Mouse (Mus musculus) skeletal muscle tissue, adult 2 months (tissue): ENCODE measurements around the gene Dock4.

Source experiments
- DNase-seq: peaks from one replicate; pipeline ENCODE4 v3.0.0-alpha.2; 2012; ENCODE audit warnings: low read depth, low spot score

The Dock4 gene

DNA sequence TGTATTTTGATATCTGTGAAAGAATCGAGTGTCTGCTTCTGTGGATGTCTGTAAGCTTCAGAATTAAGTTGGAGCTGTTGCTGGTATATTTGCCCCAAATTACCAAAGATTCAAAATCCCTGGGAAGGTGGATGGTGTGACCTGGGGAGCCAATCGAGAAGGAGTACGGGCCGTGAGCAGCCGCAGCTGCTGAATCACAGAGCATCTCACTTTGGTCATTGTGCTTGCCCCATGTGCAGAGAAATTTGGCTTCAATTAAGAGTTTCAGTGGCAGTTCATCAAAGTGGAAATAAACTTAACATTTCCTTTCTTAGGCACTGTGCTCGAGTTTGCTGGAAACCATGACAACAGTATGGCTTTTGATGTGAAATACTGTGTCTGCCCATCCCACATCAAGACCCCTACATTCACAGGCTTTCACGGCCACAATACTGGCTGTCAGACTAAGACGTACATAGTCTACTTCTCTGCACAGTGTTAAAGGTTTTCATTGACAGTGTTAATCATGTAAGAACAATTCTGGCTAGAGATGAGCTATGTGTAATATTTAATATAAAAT is 321.6 kb downstream of the Dock4 start:
- no peak for DNase-seq

DNA sequence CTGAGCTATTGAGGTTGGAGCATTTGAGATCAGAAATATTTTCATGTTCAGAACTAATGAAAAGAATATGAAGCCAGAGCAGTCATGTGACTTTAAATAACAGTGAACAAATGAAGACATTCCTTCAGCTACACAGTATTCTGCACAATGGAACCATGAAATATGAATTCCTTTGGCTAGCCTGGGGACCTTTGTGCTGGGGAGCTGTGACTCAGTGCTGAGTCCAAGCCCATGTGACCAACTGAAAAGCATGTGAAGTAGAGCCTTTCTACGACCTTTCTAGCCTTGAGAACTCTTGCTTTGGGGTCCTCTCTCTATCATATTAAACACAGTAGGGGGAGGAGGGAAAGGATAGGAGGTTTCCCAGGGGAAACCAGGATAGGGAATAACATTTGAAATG is 327.3 kb downstream of the Dock4 start:
- DNase-seq, result no peak

DNA sequence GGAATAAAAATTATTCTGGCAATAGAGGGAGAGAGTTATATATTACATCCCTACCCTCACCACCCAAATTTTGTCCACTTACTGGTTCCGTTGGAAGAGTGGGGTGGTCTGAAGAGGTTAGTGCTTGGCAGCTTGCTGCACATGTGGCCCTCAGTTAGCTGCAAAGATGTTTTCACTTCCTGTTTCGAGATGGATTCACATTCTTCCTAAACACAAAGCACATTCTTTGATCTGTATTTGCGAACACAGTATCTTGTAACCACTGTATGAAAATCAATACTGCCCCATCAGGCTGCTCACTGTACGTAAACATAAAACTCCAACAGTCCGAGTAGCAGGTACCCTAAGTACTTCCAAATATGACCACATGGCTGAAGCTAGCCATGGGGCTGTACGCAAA is 335.8 kb downstream of the Dock4 start:
- no peak for DNase-seq

DNA sequence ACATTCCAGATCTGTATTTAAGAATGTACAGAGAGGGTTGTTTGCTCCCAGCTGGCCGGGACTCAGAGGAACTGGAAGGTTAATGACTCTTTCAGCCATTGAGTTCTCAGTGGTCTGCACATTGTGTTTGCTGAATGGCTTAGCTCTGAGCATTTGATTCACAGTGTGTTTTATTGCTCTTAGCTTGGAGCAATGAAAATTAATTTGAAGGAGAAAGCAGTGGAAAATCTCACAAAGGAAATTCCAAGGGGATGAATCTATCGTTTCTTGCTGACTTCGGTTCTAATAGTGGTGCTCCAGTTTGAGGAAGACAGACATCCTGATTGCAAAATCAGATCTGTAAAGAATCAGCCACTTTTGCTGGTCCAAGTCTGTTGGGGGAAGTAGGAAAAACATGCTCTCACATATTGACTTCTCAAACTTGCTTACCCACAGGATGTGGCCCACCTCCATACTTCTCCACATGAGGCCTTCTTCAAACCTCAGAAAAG is 342.9 kb downstream of the Dock4 start:
- DNase-seq, result peak; percentile 55

DNA sequence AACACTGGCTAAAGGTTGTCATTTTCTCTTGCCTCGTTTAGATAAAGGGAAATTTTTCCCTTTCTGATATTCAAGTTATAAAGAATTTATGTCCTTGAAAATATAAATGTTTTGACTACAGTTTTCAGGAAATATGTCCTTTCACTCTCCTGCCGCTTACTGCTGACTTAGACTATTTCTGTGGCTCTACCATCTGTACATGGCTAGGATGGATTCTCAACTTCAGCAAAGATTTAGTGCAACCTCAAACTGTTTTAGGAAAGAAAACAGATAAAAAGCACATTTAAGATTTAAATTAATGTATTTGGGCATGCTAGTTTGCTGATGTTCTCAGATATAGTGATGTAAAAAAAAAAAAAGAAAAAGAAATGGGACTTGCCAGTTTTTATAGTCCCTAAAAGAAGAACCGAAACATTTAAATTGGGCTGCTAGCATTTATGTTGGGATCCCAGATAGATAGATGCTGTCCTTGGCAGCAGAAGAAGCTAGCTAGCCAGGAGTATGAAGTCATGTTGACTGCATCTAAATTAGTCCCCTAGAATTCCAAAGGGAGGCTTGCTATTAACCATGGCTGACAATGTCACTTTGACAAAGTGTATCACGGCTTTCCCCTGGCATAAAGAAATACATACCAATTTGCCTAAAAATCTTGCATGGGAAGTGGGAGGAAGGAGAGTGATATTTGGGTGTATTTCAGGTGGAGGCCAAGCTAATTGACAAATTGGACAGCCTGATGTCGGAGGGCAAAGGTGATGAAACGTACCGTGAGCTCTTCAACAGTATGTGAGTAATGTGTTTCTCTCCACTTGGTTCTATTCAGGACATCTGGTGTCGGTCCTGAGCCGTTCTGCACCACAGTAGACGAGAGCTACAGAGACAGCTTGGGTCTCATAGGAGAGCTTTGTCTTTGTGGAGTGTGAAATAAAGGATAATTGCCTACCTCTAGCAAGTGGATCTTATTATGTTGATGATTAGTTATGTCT is 343.9 kb downstream of the Dock4 start:
- no peak for DNase-seq

DNA sequence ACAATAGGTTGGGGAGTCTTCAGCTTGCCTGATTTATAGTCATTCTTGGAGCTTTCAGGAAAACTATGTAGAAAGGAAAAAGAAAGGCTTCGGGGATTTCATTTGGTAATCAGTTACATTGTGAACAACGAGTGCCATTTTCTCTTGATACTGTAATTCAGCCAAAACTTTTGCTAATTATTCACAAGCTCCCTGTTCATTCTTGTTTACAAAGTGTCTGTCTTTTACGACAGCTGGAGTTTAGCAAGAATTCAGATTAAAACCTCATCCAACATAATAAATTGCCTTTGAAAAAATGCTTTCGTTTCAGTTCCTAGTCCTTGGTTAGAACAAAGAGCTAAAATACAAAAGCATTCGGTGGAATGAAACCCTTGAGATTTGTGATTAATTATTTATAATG is 345.5 kb downstream of the Dock4 start:
- no peak for DNase-seq

DNA sequence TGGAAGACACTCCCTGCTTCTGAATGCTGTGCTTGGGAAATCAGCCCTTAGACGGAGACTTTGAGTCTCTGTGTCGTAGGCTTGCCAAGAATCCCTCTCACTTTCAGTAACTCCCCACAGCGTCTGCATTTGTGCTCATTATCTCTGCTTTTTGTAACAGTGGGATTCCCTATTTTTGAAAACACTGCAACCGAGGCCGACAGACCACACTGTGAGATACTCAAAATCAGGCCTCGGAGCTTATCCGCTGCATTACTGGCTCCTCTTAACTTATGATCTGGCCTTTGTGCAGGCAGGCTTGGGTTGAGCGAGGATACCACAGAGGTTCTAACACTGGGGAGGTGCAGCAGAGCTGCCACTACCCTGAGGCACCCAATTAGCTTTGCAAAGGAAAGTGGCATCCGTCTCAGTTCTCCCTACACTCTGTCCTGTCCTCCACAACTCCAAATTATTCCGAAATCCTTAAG is 346.5 kb downstream of the Dock4 start:
- DNase-seq, result no peak

DNA sequence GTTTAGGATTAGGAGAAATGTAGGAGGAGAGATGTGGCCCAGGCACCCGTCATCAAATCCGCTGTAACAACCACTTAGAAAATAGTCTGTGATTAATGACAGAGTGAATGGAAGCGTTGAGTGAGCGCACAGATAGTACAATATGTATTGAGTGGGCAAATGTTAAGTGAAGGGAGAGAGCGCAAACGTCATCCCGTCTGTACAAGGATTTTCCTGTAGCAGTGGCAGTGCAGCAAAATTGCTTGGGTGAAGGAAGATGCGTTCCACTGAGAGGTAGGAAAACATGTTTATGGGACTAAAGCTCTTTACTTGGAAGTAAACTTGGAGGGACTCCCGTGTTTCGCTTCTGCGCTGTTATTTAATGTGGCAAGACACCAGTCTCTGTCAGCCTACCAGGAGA is 348.3 kb downstream of the Dock4 start:
- DNase-seq, result no peak

DNA sequence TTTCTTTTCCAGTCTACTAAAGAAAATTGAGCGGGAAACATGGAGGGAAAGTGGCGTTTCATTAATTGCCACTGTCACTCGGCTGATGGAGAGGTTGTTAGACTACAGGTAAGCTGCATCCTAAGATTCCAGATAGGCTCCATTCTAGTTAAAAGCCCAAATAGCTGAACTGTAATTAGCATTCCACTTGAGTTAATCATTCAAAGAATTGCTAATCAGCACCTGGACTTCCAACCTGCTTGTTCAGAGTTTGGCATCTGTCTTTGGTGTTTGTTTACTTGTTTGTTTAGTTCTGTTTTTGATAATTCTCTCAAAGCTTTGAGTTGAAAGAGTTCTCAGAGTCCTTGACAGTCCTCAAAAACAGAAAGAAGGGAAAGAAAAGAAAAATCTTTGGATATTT is 349.0 kb downstream of the Dock4 start:
- DNase-seq, result no peak

DNA sequence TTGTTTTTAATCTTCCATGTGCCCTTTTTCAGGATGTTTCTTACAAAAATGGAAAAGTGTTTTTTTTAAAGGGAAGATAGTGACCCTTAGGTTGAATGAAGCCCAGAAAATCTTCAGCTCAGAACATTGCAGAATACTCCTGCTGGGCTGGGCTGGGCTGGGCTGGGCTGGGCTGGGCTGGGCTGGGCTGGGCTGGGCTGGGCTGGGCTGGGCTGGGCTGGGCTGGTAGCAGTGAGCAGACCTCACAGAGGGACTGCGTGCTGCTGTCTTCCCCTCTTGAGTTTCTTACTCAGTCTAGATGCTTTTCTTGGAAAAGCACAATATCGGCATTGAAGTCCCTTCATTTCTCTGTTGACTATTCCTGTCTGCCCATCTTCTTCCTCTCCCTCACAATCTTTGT is 350.0 kb downstream of the Dock4 start:
- no peak for DNase-seq

DNA sequence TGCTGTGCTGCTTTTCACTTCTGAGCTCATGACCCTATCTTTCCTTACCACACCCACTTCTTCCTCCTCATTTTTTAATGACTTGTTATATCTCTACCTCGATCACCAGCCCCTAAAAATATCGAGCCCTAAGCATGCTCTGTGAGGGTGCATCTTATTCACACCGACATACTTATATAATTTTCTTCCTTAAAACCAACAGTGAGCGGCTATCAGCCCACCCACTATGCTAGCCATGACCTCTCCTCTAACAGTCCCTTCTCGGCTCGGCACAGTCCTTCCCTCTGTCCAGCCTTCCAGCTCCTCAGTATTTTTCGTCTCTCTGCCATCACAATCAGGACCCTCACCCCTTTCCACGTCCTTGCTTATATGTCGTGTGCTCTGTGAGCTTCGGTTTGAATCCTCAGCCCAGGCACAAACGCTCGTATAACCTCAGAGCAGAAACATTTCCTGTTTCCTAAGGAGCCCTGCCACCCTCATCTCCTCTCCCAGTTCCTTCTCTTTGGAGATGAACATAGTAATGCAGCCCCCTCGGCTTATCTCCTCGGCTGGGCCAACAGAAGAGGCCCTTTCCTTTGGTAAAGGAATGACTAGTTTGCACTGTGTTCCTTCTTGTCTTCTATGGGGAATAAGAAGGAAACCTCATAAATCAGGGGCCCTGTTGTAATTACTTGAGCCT is 351.2 kb downstream of the Dock4 start:
- no peak for DNase-seq

DNA sequence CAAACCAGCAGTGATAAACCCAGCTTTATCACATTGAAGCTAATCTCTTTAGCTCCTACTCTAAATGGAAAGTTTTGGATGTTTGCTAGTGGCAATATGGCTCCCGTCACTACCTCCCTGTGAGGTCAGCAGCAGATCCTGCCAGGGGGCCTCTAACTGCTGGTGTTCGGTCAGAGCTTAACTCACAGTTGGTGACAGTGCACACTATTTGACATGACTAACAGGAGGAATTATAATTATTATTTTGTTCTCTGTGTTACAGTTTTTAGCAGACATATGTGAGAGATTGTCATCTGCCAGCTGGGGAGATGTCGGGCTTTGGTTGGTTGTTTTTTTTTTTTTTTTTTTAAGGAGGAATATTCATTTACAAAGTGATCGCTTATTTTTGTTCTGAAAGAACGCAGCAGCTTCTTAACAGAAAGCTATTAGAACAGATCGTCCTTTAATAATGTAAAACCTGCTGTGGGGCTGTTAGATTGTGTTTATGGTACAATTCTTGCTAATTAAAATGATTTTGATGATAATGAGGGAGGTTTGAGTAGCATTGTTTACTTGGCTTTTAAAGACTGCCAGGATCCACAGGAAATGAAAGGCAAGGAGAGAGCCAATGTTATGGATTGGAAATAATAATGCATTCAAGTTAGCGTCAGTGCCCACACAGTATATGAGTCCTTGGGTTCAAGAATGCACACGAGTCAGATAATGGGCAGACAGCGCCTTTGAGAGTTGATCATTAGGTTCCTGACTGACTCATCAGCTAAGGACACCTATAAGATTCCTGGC is 352.0 kb downstream of the Dock4 start:
- no peak for DNase-seq

DNA sequence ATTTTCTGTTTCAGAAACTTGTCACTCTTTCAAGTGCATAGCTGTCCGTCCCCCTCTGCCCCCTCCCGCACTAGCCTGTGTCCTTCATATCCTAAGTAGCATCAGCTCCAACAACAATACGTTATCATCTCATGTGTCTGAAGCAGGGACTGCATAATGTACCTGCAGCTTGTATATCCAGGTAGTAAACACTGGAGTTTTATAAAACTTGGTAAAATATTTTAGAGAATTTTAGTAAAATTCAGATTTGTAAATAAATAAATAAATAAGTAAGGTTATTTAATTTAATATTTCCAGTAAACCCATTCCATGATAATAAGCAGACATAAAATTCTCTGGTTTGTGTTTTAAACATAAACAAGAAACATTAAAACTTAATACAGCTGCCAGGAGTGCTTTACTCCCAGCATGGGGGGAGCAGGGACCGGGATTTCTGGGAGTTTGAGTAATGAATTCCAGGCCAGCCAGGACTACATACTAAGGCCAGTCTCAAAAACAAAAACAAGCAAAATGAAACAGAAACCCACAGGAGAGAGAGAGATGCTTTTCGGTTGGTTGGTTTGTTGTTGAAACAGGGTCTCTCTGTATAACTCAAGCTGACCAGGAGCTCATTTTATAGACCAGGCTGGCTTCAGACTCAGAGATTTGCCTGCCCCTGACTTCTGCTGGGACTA is 352.7 kb downstream of the Dock4 start:
- no peak for DNase-seq

DNA sequence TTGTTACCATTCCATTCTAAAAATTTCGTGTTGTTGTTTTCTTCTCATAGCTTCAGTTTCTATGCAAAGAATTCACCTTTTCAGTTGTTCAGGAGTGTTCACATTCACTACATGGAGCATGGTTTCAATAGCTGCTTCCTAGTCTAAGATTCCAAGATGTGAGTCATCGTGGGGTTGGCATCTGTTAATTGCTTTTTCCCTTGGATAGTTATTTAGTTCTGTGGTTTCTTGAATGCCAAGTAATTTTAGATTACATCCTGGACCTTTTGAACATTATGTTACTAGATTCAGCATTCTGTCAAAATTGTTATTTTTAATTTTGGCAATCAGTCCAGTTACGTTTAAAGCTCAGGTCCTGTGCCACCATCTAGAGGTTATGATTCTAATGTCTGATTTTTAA is 355.7 kb downstream of the Dock4 start:
- no peak for DNase-seq

DNA sequence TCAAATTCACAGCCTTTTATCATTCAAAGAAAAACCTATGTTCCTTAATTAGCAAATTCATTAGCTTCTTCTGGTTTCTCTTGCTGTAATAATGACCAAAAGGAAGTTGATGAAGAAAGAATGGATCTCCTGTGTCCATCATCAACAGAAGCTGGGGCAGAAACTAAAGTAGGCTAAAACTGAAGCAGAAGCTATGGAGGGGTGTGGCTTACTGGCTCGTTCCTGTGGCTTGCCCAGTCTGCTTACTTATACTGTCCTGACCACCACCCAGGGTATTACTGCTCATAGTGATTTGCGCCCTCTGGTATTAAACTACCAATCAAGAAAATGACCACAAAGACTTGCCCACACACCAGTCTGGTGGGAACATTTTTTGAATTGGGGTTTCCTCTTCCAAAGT is 359.5 kb downstream of the Dock4 start:
- DNase-seq, result no peak

DNA sequence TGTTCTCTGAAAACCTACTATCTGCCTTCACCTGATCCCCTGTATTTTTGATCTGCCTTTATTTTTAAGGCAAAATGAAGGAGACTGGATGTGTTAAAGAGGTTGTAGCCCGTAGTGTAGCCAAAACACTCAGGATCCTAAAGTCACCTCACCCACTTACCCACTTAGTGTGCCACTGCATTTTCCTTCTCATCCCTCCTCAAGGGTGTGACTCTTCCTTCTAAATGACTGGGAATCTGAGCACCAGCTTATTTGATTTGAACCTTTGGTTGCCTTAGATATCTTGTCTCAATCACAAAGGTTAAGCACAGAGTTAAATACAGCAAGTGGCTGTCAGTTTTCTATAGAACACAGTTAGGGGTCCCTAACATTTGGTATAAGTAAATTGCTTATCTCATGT is 362.2 kb downstream of the Dock4 start:
- no peak for DNase-seq

DNA sequence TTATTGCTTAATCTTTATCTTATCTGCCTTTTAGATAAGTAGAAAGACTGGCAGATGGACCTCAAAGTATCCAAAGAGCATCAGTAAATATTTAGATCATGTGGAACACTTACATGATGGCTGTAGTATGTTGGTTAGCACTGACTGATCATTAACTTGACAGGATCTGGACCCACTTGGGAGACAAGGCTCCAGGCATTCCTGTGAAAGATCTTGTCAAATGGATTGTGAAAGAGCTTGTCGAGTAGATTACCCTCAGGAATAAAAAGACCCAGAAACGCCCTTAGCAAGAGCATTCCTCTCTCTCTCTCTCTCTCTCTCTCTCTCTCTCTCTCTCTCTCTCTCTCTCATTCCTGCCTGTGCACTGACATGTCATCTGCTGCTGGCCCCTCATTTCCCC is 367.7 kb downstream of the Dock4 start:
- DNase-seq, result no peak

DNA sequence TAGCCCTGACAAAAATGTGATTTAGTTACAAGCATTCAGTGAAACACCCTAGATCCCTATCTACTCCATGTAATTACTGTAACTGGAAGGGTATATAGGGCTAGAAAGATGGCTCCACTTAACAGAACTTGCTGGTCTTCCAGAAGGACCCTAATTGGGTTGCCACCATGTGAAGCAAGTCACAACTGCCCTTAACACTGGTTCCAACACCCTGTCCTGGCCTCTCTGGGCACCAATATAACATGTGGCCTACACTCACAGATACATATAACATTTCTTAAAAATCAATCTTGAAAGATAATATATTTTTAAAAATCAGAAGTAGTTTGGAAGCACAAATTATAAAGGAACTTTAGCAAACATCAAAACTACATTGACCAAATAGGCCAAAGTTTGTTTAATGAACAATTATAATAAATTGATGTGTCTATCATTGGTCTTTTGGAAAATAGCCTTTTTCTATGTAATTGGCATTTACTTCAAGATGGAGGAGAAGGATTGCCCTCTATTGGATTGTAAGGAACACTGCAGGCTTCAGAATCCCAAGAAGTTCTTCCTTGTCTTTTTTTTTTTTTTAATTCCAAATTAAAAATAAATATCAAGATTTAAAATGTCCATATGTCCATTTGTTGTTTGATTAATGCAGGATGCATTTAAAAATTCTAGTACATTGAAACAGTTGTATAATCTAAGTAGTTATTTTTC is 369.1 kb downstream of the Dock4 start:
- DNase-seq, result no peak

DNA sequence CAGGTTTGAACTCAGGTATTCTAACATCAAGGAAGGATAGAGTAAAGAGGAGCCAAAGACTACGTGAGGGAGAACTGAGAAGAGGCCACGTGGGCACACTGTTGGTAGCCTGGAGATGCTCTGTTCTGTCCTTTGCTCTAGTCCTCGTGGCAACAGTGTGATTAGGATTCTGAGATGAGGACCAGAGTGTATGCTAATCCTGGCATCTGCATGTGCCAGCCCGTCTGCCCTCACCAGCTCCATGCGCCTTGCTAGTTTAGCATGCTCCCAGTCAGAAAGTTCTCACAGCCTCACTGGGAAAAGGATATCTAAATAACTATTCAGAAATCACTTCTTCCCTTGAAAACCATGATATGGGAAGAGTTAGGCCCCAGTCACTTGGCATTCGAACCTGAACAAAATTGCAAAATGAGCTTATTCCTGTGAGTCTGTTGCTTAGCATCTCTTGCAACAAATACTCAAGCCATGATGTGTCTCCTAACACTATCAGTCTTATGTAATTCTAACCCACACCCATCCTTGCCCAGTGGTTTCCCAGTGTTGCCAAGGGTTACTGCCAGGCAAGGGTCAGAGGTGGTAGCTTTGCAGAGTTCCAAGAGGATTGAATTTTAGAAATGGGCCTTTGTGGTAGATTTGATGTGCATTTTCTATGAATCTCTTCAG is 372.4 kb downstream of the Dock4 start:
- DNase-seq, result no peak

DNA sequence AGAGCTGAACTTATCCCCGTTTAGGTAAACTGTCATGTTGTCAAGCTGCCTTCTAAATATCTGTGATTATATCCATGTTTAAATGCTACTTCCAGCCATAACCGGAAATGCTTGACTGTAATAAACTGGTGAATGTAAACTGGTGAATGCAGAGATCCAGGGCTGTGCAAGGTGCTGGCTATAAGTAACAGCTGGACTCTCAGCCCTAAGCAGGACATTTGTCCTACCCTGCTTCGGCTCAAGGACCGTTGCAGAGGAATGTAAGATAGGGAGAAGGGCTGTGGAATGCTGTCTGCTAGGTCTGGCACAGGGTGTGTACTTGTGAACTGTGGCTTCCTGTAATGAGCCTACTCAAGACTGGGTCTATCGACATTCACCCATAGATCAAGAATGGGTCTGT is 377.9 kb downstream of the Dock4 start:
- no peak for DNase-seq
